Mouse (Mus musculus) spleen, adult 2 months (tissue): ENCODE results near the gene Ccdc102a.

ENCODE experiments used
- CTCF ChIP-seq: fragments of 200-500 bp; IDR thresholded peaks from 2 replicates; pipeline ENCODE4 v1.5.1; 2011; ENCODE audit warnings: mild to moderate bottlenecking, inconsistent platforms; ENCODE audit not compliant: insufficient read depth, insufficient read length, insufficient replicate concordance; ENCODE audit errors: extremely low read depth
- POLR2A ChIP-seq: fragments of 200-500 bp; IDR thresholded peaks from 2 replicates; pipeline ENCODE4 v1.6.1; 2011; ENCODE audit warnings: low read depth, low read length, inconsistent platforms

GRCm38 (mm10) chr8:94862487-94863220, 55.2 kb downstream of the Ccdc102a start:
- TF ChIP-seq CTCF (no peak), POLR2A (no peak)
